Mouse (Mus musculus): ENCODE measurements around the gene Nrcam.
"Not testable (repeated sequence)": the region's sequence is repeated elsewhere in the genome, so short reads cannot be mapped to it uniquely, and the experiment has no call there.

The Nrcam gene

GRCm38 (mm10) chr12:44328381-44329315 is at the start of gene Nrcam:
TSS of gene Nrcam (plus strand) at chr12:44328885.
- DNase-seq (ENCODE audit: low read depth), result no peak

DNA sequence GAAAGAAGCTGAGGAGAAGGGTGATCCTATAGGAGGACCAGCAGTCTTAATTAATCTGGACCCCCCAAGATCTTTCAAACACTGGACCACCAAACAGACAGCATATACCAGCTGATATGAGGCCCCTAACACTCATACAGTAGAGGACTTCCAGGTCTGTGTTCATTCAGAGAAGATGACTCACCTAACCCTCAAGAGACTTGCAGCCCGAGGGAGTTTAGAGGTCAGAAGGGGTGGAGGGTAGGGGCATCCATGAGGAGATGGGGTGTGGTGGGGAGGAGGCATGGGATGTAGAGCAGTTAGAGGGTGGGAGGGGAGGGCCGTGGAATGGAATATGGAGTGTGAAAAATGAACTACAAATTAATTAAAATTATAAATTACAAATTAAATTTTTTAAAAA is 48.5 kb upstream of the Nrcam start:
- not testable (repeated sequence) for DNase-seq (ENCODE audit: low read depth)

DNA sequence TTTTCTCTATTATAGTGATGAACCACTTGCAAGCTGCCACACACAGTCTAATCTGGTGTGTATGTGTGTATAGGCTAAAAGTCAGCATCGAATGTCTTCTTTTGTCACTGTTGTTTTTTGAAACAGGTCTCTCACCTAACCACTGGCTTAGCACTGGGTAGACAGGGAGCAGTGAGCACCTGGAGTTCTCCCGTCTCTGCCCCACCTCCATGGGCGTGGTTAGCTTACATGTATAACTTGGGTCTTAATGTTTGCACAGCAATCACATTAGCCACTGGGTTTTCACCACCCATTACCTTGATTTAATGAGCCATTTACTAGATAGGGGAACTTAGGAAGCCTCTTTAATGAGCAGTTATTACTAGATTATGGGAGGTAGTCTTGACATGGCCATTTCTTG is 47.2 kb upstream of the Nrcam start:
- DNase-seq (ENCODE audit: low read depth), result no peak

DNA sequence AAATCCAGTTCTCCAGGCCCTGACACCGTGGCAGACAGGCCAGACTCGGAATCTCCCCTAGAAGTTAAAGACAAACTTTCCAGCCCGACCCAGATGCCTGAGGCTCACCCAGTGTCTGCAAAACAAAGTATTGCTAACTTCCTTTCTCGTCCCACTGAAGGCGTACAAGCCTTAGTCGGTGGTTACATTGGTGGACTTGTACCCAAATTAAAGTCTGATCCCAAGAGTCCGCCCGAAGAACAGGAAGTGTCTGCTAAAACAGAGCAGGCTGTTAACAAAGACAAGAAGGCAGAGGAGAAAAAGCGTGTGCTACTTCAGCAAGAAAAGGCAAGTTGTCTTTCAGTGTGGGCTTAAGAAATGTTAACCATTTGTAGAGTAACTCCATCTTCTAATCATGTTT is 45.3 kb upstream of the Nrcam start:
- DNase-seq (ENCODE audit: low read depth), result no peak

GRCm38 (mm10) chr12:44286992-44287391 is 41.7 kb upstream of the Nrcam start:
- no peak for DNase-seq (ENCODE audit: low read depth)

- peak; percentile 55 for DNase-seq (ENCODE audit: low read depth)
These were observed 36.4 kb upstream of the Nrcam start for GRCm38 (mm10) chr12:44292281-44292680.

GRCm38 (mm10) chr12:44300793-44301192 is 27.9 kb upstream of the Nrcam start:
- no peak for DNase-seq (ENCODE audit: low read depth)

DNA sequence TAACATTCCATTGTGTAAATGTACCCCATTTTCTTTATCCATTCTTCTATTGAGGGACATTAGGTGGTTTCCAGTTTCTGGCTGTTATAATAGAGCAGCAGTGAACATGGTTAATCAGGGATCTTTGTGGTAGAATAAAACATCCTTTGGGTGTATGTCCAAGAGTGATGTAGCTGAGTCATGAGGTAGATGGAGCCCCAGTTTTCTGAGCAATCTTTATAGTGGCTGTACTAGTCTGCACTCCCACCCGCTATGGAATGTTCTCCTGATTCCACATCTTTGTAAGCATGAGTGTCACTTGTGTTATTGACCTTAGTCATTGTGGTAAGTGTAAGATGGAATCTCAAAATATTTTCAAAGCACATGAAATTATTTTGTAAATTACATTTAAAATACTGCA is 24.7 kb upstream of the Nrcam start:
- no peak for DNase-seq (ENCODE audit: low read depth)

DNA sequence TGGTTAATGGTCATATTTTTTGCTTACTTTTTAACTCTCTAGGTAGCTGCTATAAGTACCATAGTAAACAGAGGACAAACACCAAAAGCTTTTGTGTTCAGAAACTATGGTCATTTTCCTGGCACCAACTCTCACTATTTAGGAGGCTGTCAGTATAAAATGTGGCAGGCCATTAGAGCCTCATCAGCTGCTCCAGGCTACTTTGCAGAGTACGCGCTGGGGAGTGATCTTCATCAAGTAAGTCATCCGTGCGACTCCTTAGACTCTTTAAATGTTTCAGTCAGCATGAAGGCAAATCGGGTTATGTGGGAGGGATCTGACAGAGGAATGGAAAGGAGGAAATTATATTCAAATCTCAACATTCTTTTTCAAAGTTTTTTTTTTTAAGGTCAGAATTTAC is 23.8 kb upstream of the Nrcam start:
- DNase-seq (ENCODE audit: low read depth), result no peak

- DNase-seq (ENCODE audit: low read depth), result no peak
These were observed 20.5 kb upstream of the Nrcam start for GRCm38 (mm10) chr12:44308221-44308620.

- no peak for DNase-seq (ENCODE audit: low read depth)
These were observed 13.5 kb upstream of the Nrcam start for GRCm38 (mm10) chr12:44315212-44315611.

DNA sequence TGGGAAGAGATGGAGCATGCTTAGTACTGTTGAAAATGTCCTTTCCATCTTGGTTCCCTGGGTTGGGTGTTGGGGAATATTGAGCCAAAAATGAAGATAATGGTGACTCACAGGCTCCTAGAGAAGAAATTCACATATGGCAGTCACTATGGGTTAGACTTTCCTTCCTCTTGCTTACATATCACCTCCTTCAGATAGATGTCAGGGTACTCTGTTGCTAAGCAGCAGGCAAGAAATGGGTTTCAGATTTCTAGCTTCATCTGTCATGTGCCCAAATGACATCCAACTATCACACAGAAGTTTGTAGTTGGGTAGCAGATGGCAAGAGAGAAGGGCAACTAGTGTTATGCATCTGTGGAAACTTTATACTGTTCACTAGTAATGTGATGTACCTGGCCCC is 3.6 kb upstream of the Nrcam start:
- DNase-seq (ENCODE audit: low read depth), result no peak

- no peak for DNase-seq (ENCODE audit: low read depth)
These were observed 1.2 kb upstream of the Nrcam start for GRCm38 (mm10) chr12:44327452-44327851.

GRCm38 (mm10) chr12:44329316-44330215 is 881 bp downstream of the Nrcam start:
- DNase-seq (ENCODE audit: low read depth), result no peak

GRCm38 (mm10) chr12:44330216-44330719 is 1.6 kb downstream of the Nrcam start:
- DNase-seq (ENCODE audit: low read depth), result no peak

DNA sequence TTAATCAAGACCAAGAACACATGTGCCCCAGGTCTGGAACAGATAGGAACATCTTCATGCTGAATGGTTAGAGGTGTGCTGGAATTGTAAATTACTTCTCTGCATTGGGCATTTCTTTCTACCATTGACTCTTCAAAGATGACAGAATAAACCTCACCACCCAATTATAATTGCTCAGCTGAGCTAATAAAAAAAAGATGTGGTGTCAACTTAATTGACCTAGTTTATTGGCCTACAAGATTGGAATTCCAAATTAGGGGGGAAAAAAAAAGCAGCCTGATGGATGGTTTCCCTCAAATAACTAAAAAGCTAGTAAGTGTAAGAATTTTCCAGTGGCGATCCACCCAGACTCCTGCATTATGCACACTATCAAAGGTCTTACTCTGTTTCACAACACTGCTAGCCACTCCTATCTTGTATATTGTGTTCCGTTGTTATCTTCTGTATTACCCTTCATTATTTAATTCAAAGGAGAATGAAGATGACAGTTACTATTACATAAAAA is 8.5 kb downstream of the Nrcam start:
- no peak for DNase-seq (ENCODE audit: low read depth)

GRCm38 (mm10) chr12:44338195-44338622 is 9.5 kb downstream of the Nrcam start:
- DNase-seq (ENCODE audit: low read depth), result no peak

- DNase-seq (ENCODE audit: low read depth), result no peak
These were observed 15.4 kb downstream of the Nrcam start for GRCm38 (mm10) chr12:44344075-44344474.

GRCm38 (mm10) chr12:44345251-44345650 is 16.6 kb downstream of the Nrcam start:
- DNase-seq (ENCODE audit: low read depth), result no peak

- DNase-seq (ENCODE audit: low read depth), result no peak
These were observed 17.5 kb downstream of the Nrcam start for GRCm38 (mm10) chr12:44346143-44346542.

DNA sequence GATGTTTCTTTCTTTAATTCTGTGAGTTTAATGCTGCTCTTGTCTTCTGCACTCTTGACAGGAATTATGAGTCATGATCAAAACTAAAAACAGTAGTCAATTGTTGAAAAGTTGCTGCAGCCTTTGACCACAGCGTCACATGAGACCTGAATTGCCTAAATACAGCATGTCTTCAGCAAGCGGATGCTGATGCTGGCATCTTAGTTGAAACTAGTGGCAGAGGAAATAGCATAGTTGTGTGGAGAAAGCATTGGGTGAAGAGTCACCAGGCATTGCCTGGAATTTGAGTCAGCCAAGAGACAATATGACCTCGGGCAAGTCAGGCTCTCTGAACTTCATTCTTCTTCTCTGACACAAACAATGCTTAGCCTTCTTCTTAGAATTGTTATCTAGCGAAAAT is 26.4 kb downstream of the Nrcam start:
- no peak for DNase-seq (ENCODE audit: low read depth)

- DNase-seq (ENCODE audit: low read depth), result no peak
These were observed 28.8 kb downstream of the Nrcam start for GRCm38 (mm10) chr12:44357460-44357859.

Measured in c-Kit-positive CD71-positive TER-119-negative erythroid progenitor cells, embryonic 14.5 days (primary cell).